Mouse (Mus musculus) C2C12 (cell line): ENCODE data around the gene Tmem253. TPM values are rescaled to one million over a fixed set of nuclear protein-coding genes. Genes with fewer than 3 reads are reported as not detected.

Experiments used
- H3K27me3 ChIP-seq: one replicate; pipeline ENCODE4 v1.6.1; 2011; ENCODE audit not compliant: control insufficient read depth, insufficient read depth, insufficient read length
- H3K36me3 ChIP-seq: one replicate; pipeline ENCODE4 v1.6.1; 2011; ENCODE audit not compliant: control insufficient read depth, insufficient read depth
- H3K4me3 ChIP-seq: one replicate; pipeline ENCODE4 v1.5.1; 2011; ENCODE audit warnings: mild to moderate bottlenecking, control low read depth; ENCODE audit not compliant: poor library complexity, insufficient read depth, severe bottlenecking
- H3K79me2 ChIP-seq: one replicate; pipeline ENCODE4 v1.6.1; 2011; ENCODE audit not compliant: control insufficient read depth, insufficient read depth
- H3K79me3 ChIP-seq: one replicate; pipeline ENCODE4 v1.6.1; 2011; ENCODE audit warnings: low read depth, control low read depth
- H3ac ChIP-seq: one replicate; pipeline ENCODE3; 2011; ENCODE audit warnings: low read depth; ENCODE audit not compliant: control insufficient read depth, insufficient read length
- CEBPB ChIP-seq: IDR thresholded peaks from one replicate; pipeline ENCODE4 v1.6.1; 2011; ENCODE audit warnings: low read depth, mild to moderate bottlenecking, control low read depth, moderate library complexity
- CTCF ChIP-seq: IDR thresholded peaks from one replicate; pipeline ENCODE4 v1.5.1; 2011; ENCODE audit not compliant: control insufficient read depth, insufficient read depth, insufficient read length
- FOSL1 ChIP-seq: IDR thresholded peaks from one replicate; pipeline ENCODE4 v1.8.0; 2011; ENCODE audit warnings: mild to moderate bottlenecking, low read length; ENCODE audit not compliant: poor library complexity, insufficient read depth, severe bottlenecking
- MAX ChIP-seq: IDR thresholded peaks from one replicate; pipeline ENCODE4 v1.6.1; 2011; ENCODE audit warnings: mild to moderate bottlenecking, control low read depth
- MYOD1 ChIP-seq: IDR thresholded peaks from one replicate; pipeline ENCODE4 v1.6.1; 2011; ENCODE audit warnings: low read depth; ENCODE audit not compliant: control insufficient read depth, insufficient read length
- MYOG ChIP-seq: IDR thresholded peaks from one replicate; pipeline ENCODE4 v1.6.1; 2011; ENCODE audit not compliant: control insufficient read depth, insufficient read length; ENCODE audit errors: extremely low read depth
- USF1 ChIP-seq: IDR thresholded peaks from one replicate; pipeline ENCODE4 v1.6.1; 2011; ENCODE audit warnings: low read depth, mild to moderate bottlenecking, control low read depth, moderate library complexity
- polyA plus RNA-seq: library from polyadenylated mRNA; unstranded; fragments of >200 nt; fragmentation: generic; extraction: Trizol; gene quantifications from one replicate; pipeline ENCODE4 v1.2.1, GENCODE M21; 2012; ENCODE audit warnings: missing spikeins

Tmem253 gene
- polyA plus RNA-seq, 1 experiment = 0.46 TPM

GRCm38 (mm10) chr14:52005616-52006015 is 9.8 kb upstream of the Tmem253 start:
- H3K36me3 ChIP-seq = peaks cover 56% of the 10 kb centered on the region
- no peak for TF ChIP-seq CEBPB
- no peak for TF ChIP-seq MYOG
- TF ChIP-seq FOSL1 = no peak
- no peak for TF ChIP-seq USF1
- no peak for TF ChIP-seq CTCF
- TF ChIP-seq MYOD1 = no peak
- TF ChIP-seq MAX = no peak
- H3ac ChIP-seq = no peak overlapping the region
- H3K79me2 ChIP-seq = no peaks in the 10 kb centered on the region
- H3K79me3 ChIP-seq = no peaks in the 10 kb centered on the region
- no peak overlapping the region for H3K4me3 ChIP-seq
- no peaks in the 10 kb centered on the region for H3K27me3 ChIP-seq

DNA sequence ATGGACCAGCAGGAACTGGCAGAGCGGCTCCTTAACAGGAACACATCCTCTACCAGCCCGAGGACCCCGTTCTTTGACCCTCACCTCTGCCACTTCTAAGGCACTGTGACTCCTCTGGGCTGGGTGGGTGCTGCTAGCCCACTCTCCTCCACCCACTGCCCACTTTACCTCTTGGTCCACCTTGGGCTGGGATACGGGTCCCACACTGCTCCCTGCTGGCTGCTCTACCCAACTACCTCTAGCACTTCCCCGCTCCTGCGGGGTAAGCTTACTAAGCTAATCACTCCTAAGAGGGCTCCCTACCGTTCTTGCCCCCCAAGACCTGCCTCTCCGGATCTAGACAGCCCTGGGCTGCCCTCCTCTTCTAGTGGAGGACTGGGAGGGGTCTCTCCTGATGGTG is 9.2 kb upstream of the Tmem253 start:
- H3ac ChIP-seq = no peak overlapping the region
- H3K4me3 ChIP-seq = no peak overlapping the region
- TF ChIP-seq CEBPB (no peak), MYOD1 (no peak), MYOG (no peak), USF1 (no peak), FOSL1 (no peak), MAX (no peak), CTCF (no peak)
- H3K27me3 ChIP-seq = no peaks in the 10 kb centered on the region
- H3K79me2 ChIP-seq = no peaks in the 10 kb centered on the region
- no peaks in the 10 kb centered on the region for H3K79me3 ChIP-seq
- peaks cover 52% of the 10 kb centered on the region for H3K36me3 ChIP-seq

GRCm38 (mm10) chr14:52006771-52007170 is 8.7 kb upstream of the Tmem253 start:
- TF ChIP-seq MAX (no peak), MYOD1 (no peak)

DNA sequence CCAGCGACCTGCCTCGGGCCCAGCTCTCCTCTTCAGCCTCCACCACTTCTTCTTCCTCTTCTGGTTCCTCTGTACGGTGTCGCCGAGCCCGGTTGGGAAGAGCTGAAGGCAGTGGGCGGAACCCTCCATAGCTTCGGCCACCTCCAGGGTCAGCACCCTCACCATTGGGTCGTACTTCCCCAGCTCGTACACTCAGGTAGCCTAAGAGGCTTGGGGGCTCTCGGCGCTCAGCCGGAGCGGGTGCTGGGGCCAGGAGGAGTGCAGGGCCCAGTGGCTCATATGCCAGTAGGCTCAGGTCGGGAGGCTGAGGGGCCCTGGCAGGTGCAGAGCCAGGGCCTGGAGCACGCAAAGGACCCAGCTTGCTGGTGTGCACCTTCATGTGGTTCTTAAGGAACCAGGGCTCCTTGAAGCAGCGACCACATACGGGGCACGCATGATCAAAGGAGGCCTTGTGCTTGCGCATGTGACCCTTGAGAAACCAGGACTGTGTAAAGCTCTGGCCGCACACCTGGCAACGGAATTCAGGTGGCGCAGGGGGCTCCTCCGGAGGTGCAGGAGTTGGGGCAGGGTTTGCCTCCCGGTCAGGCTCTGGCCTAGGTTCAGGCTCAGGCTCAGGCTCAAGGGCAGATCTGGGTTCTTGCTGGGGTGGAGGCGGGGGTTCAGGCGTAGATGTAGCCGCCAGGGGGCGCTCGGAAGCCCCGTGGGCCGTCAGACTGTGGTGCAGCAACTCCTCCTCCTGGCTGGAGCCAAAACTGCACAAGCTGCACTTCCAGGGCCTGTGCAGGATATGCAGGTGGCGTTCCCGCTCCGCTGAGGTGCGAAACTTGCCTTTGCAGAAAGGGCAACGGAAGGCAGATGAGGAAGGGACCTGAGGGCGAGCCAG is 6.9 kb upstream of the Tmem253 start:
- Histone ChIP-seq H3K4me3 (no peak overlapping the region), H3K36me3 (peaks cover 34% of the 10 kb centered on the region)

More at GRCm38 (mm10) chr14:52006771-52007170, 8.7 kb upstream of the Tmem253 start:
- no peaks in the 10 kb centered on the region for H3K79me3 ChIP-seq
- no peak overlapping the region for H3K4me3 ChIP-seq
- H3K79me2 ChIP-seq = no peaks in the 10 kb centered on the region
- H3ac ChIP-seq = no peak overlapping the region
- peaks cover 52% of the 10 kb centered on the region for H3K36me3 ChIP-seq
- no peaks in the 10 kb centered on the region for H3K27me3 ChIP-seq

DNA sequence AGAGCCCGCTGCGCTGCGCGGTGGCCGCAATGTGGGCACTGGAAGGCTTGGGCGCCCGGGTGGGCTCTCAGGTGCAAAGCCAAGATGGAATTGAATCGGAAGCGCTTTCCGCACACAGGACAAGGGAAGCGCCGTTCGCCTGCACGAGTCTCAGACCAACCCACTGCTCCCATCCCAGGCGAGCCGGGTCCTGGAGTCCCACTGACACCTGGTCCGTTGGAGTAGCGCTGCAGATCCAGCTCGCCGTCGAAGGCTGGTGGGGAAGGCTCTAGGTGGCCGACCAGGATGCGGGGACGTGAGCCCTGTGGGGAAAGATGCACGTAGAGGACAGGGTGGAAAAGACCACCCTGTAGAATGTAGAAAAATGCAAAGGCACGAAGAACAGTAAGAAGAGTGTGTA is 6.1 kb upstream of the Tmem253 start:
- no peak for TF ChIP-seq MAX
- TF ChIP-seq CTCF = no peak
- TF ChIP-seq MYOD1 = no peak
- TF ChIP-seq CEBPB = no peak
- TF ChIP-seq USF1 = no peak
- no peak for TF ChIP-seq MYOG
- no peak for TF ChIP-seq FOSL1
- Histone ChIP-seq H3K79me2 (no peaks in the 10 kb centered on the region), H3ac (no peak overlapping the region), H3K27me3 (no peaks in the 10 kb centered on the region), H3K4me3 (no peak overlapping the region), H3K36me3 (peaks cover 26% of the 10 kb centered on the region), H3K79me3 (no peaks in the 10 kb centered on the region)

More for the DNA sequence above, 6.9 kb upstream of the Tmem253 start:
- Histone ChIP-seq H3K27me3 (no peaks in the 10 kb centered on the region), H3K79me2 (no peaks in the 10 kb centered on the region), H3K79me3 (no peaks in the 10 kb centered on the region), H3ac (no peak overlapping the region)
- TF ChIP-seq CTCF (peak; percentile 99), MYOD1 (no peak), USF1 (no peak)

- H3ac ChIP-seq = no peak overlapping the region
- no peaks in the 10 kb centered on the region for H3K79me2 ChIP-seq
- TF ChIP-seq MYOG (no peak), CTCF (no peak), CEBPB (no peak), USF1 (no peak), MAX (no peak), FOSL1 (no peak)
- H3K4me3 ChIP-seq = no peak overlapping the region
- H3K27me3 ChIP-seq = no peaks in the 10 kb centered on the region
- H3K36me3 ChIP-seq = peaks cover 22% of the 10 kb centered on the region
- H3K79me3 ChIP-seq = no peaks in the 10 kb centered on the region
Observed at GRCm38 (mm10) chr14:52009841-52010240, 5.6 kb upstream of the Tmem253 start.
